Mouse (Mus musculus): ENCODE measurements around the gene Ssmem1. TPM values are rescaled to one million over a fixed set of nuclear protein-coding genes. Genes with fewer than 3 reads are reported as not detected.

The Ssmem1 gene
- total RNA-seq, 1 experiment = 0.58 TPM

DNA sequence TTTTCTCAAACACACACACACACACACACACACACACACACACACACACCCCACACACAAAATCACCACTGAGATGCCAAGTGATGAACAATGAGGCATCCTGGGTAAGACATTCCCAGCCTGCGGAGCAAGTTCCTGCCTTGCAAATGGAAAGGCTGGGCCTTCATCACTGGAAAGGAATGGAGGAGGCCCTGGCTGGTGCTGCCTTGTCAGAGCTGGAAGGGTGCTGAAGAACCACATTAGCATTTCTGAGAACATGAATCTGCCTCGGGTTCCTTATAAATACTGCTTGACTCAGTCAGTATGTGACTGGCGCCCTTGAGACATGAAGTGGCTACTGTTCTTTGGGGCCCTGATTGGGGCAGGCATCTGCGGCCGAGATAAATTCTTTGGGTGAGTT, 58.4 kb downstream of the Ssmem1 start, which contains the start of gene Cpa4:
Cpa4 (plus strand) TSS at position 301 of the 400 bp plus-strand sequence.
- Histone ChIP-seq H3K27ac (ENCODE audit: insufficient read depth, low read depth, low read length, poor library complexity, severe bottlenecking) (no peak within 1 kb of the TSS), H3K9ac (ENCODE audit: insufficient read depth, low read depth, low read length, poor library complexity, severe bottlenecking) (no peak within 1 kb of the TSS), H3K4me3 (ENCODE audit: insufficient read depth in 1 of 2, low read depth in 1 of 2, low read length in 2 of 2, poor library complexity in 1 of 2, severe bottlenecking in 1 of 2) (no peak within 1 kb of the TSS), H3K36me3 (ENCODE audit: control insufficient read depth, insufficient read depth, low read length, poor library complexity, severe bottlenecking) (no peaks in the 10 kb centered on the region), H3K4me1 (ENCODE audit: control insufficient read depth in 2 of 2, insufficient read depth in 2 of 2, low read length in 2 of 2, poor library complexity in 1 of 2) (no peaks in the 10 kb centered on the region), H3K9me3 (ENCODE audit: control insufficient read depth, insufficient read depth, low read depth, low read length) (no peaks in the 10 kb centered on the region)
- no peak for TF ChIP-seq ZNF384 (IDR thresholded peaks at IDR 0.05; ENCODE audit: low read depth, low read length)
- TF ChIP-seq HCFC1 (IDR thresholded peaks at IDR 0.05; ENCODE audit: borderline replicate concordance, insufficient read depth, low read length) = no peak
- TF ChIP-seq CHD2 (IDR thresholded peaks at IDR 0.05; ENCODE audit: low read depth, low read length) = no peak
- no peak for TF ChIP-seq ZC3H11A (IDR thresholded peaks at IDR 0.05; ENCODE audit: borderline replicate concordance, low read depth, low read length)
- TF ChIP-seq MAFK (IDR thresholded peaks at IDR 0.05; ENCODE audit: insufficient read depth, low read depth, low read length) = no peak
- DNase-seq (ENCODE audit: low read depth, low spot score) = no peak
- in situ Hi-C loops (cut with MboI; ENCODE audit: low sequenced_read_pairs in 2 of 2, unreplicated experiment in 2 of 2) = no loop called here

DNA sequence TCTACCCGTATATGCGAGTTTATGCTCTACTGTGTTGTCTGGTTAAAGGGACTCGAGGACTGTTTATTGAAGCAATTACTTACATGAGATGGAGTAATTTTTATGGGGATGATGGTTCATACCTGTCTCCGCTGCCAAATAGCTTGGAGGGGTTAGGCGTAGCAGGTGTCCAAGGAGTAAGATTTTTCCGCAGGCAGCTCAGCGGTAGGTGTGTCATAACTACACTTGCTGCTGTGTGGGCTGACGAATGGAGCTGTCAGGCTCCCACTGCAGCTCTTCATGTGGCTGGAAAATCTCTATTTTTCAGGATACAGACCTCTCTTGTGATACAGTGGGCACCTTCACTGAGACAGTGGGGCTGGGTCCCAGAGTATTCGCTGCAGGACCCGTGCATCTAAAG, 59.7 kb downstream of the Ssmem1 start:
- no peak for TF ChIP-seq HCFC1 (IDR thresholded peaks at IDR 0.05; ENCODE audit: borderline replicate concordance, insufficient read depth, low read length)
- no peak for TF ChIP-seq ZC3H11A (IDR thresholded peaks at IDR 0.05; ENCODE audit: borderline replicate concordance, low read depth, low read length)
- TF ChIP-seq ZNF384 (IDR thresholded peaks at IDR 0.05; ENCODE audit: low read depth, low read length) = no peak
- TF ChIP-seq CHD2 (IDR thresholded peaks at IDR 0.05; ENCODE audit: low read depth, low read length) = no peak
- TF ChIP-seq MAFK (IDR thresholded peaks at IDR 0.05; ENCODE audit: insufficient read depth, low read depth, low read length) = no peak
- Histone ChIP-seq H3K27ac (ENCODE audit: insufficient read depth, low read depth, low read length, poor library complexity, severe bottlenecking) (no peak overlapping the region), H3K9me3 (ENCODE audit: control insufficient read depth, insufficient read depth, low read depth, low read length) (no peaks in the 10 kb centered on the region), H3K4me1 (ENCODE audit: control insufficient read depth in 2 of 2, insufficient read depth in 2 of 2, low read length in 2 of 2, poor library complexity in 1 of 2) (no peaks in the 10 kb centered on the region), H3K4me3 (ENCODE audit: insufficient read depth in 1 of 2, low read depth in 1 of 2, low read length in 2 of 2, poor library complexity in 1 of 2, severe bottlenecking in 1 of 2) (no peak overlapping the region), H3K9ac (ENCODE audit: insufficient read depth, low read depth, low read length, poor library complexity, severe bottlenecking) (no peak overlapping the region), H3K36me3 (ENCODE audit: control insufficient read depth, insufficient read depth, low read length, poor library complexity, severe bottlenecking) (no peaks in the 10 kb centered on the region)
- in situ Hi-C loops (cut with MboI; ENCODE audit: low sequenced_read_pairs in 2 of 2, unreplicated experiment in 2 of 2) = no loop called here
- no peak for DNase-seq (ENCODE audit: low read depth, low spot score)

Other genes with a start within 250 kb of the Ssmem1 start
- 9.9 and 16.6 TPM in 2 replicates for gene Ube2h, start 205.3 kb upstream of the Ssmem1 start, total RNA-seq (2012; rRNA removed)
- gene Zc3hc1, start 118.8 kb upstream of the Ssmem1 start, total RNA-seq (2012; rRNA removed) = 50.5 and 64.4 TPM in 2 replicates
- gene Klhdc10, start 108.0 kb upstream of the Ssmem1 start, total RNA-seq (2012; rRNA removed) = 44.2 and 48.9 TPM in 2 replicates
- 104 and 138 TPM in 2 replicates for gene Tmem209, start 66 bp upstream of the Ssmem1 start, total RNA-seq (2012; rRNA removed)
- 1.6 and 1.7 TPM in 2 replicates for gene Cpa2, start 31.7 kb downstream of the Ssmem1 start, total RNA-seq (2012; rRNA removed)
- gene Cpa4, start 58.5 kb downstream of the Ssmem1 start, total RNA-seq (2012; rRNA removed) = not detected in 2 replicates
- not detected in 2 replicates for gene Cpa5, start 101.2 kb downstream of the Ssmem1 start, total RNA-seq (2012; rRNA removed)
- gene Cpa1, start 129.4 kb downstream of the Ssmem1 start, total RNA-seq (2012; rRNA removed) = not detected in 2 replicates
- gene Cep41, start 183.9 kb downstream of the Ssmem1 start, total RNA-seq (2012; rRNA removed) = 8.6 and 12.6 TPM in 2 replicates
- gene Mest, start 213.7 kb downstream of the Ssmem1 start, total RNA-seq (2012; rRNA removed) = 107 and 223 TPM in 2 replicates

Data from ES-E14 (cell line).